In the genomic region with DNA sequence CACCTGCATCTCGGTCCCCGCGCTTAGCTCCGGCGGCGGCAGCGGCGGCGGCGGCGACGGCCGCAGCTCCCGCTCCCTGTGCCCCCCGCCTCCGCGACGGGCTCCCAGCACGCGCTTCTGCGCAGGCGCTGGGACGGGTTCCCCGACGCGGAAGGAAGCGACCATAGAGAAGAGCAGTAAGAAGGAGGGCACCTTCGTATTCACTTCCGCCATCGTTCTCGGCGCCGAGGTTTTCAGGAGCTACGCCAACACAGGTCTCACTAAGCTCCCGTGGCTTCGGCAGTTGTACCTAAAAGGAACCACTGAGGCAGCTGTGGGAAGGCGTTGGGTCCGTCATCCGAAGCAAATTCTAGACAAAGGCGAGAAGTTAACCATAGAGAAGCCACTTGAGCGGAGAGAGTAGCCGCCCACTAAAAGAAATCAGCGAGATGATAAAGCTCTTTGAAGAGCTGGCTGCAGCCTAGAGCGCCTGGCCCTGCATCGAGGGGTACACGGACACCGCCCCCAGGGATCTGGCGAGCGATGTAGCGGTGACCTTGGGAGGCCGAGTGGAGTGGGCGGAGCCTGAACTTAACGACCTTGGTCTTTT, we compare ENCODE assay signal across 8 mouse cellular contexts. TPM values are rescaled to one million over a fixed set of nuclear protein-coding genes. Genes with fewer than 3 reads are reported as not detected.
A peak's percentile ranks its signal among the peaks of the same experiment; 100 is the strongest.
DNase-seq lines count a peak whose midpoint lies in the region; ATAC-seq and TF ChIP-seq lines count a peak whose summit lies in the region.

A gene (minus strand): TSS at position 432 of the 589 bp plus-strand sequence.

- TF ChIP-seq POLR2A in olfactory bulb, adult 2 months (IDR thresholded peaks at IDR 0.05; ENCODE audit: insufficient read depth, low read depth, low read length): peak; percentile 88
- TF ChIP-seq POLR2A in thymus, adult 2 months (IDR thresholded peaks at IDR 0.05; ENCODE audit: control insufficient read depth, extremely low read depth, insufficient read depth, low read length, poor library complexity): peak; percentile 96

- peak; percentile 99 for DNase-seq in G1E (ENCODE audit: low spot score)
- peak; percentile 93 for DNase-seq in cerebellum, adult 11-12 months
- DNase-seq in heart, postnatal 25 days (ENCODE audit: low spot score): peak; percentile 75
- DNase-seq in layer of hippocampus, adult 2 months (ENCODE audit: low spot score in 2 of 2): peak; percentile 88 to 90
- peak; percentile 95 for DNase-seq in lung, embryonic 14.5 days
- peak; percentile 93 for DNase-seq in thymus, adult 2 months

- H3K4me3 ChIP-seq in G1E (ENCODE audit: low read depth, low read length): peak within 1 kb of the TSS; percentile 89
- peak within 1 kb of the TSS; percentile 87 for H3K4me3 ChIP-seq in forebrain, embryonic 15.5 days
- peak within 1 kb of the TSS; percentile 97 for H3K4me3 ChIP-seq in layer of hippocampus, adult 2 months
- peak within 1 kb of the TSS; percentile 90 for H3K4me3 ChIP-seq in lung, embryonic 14.5 days (ENCODE audit: low read depth, low read length)
- peak within 1 kb of the TSS; percentile 63 for H3K4me3 ChIP-seq in olfactory bulb, adult 2 months (ENCODE audit: insufficient read depth, low read depth, low read length)
- peak within 1 kb of the TSS; percentile 56 for H3K4me3 ChIP-seq in thymus, adult 2 months (ENCODE audit: control insufficient read depth, insufficient read depth, low read length)

- peaks cover 51% of the 10 kb centered on the region for H3K4me1 ChIP-seq in G1E (ENCODE audit: insufficient read depth, low read depth, low read length)
- peaks cover 24% of the 10 kb centered on the region for H3K4me1 ChIP-seq in forebrain, embryonic 15.5 days
- H3K4me1 ChIP-seq in lung, embryonic 14.5 days (ENCODE audit: insufficient read depth): peaks cover 7% of the 10 kb centered on the region; the same call in 1 of the 2 replicates
- H3K4me1 ChIP-seq in olfactory bulb, adult 2 months (ENCODE audit: control insufficient read depth, insufficient read depth, low read length): peaks cover 15% of the 10 kb centered on the region
- peaks cover 43% of the 10 kb centered on the region for H3K4me1 ChIP-seq in thymus, adult 2 months (replicated peaks; ENCODE audit: control insufficient read depth, insufficient read depth, low read length)

- H3K27ac ChIP-seq in forebrain, embryonic 15.5 days (replicated peaks): peak within 1 kb of the TSS; percentile 96
- H3K27ac ChIP-seq in layer of hippocampus, adult 2 months: peak within 1 kb of the TSS; percentile 98
- peak within 1 kb of the TSS; percentile 93 for H3K27ac ChIP-seq in lung, embryonic 14.5 days (ENCODE audit: low read depth)
- peak within 1 kb of the TSS; percentile 90 for H3K27ac ChIP-seq in olfactory bulb, adult 2 months (ENCODE audit: insufficient read depth, low read depth, low read length)
- H3K27ac ChIP-seq in thymus, adult 2 months (ENCODE audit: control insufficient read depth, insufficient read depth, low read length): peak within 1 kb of the TSS; percentile 72

- no peaks in the 10 kb centered on the region for H3K9me3 ChIP-seq in G1E (replicated peaks)
- H3K9me3 ChIP-seq in forebrain, embryonic 15.5 days: no peaks in the 10 kb centered on the region
- no peaks in the 10 kb centered on the region for H3K9me3 ChIP-seq in lung, embryonic 14.5 days (ENCODE audit: low read depth, low read length)

- intact Hi-C loops in heart, postnatal 25 days (cut with DNase I): loop anchor here (1.0 kb wide), 1 partner anchor 28 kb away; a partner anchor contains a TSS

- H3K27me3 ChIP-seq in G1E (ENCODE audit: insufficient read depth, low read length): no peaks in the 10 kb centered on the region
- H3K27me3 ChIP-seq in forebrain, embryonic 15.5 days: no peaks in the 10 kb centered on the region
- no peaks in the 10 kb centered on the region for H3K27me3 ChIP-seq in lung, embryonic 14.5 days (ENCODE audit: insufficient read depth, low read length)
- H3K27me3 ChIP-seq in thymus, adult 2 months (ENCODE audit: control insufficient read depth, insufficient read depth, low read length): no peaks in the 10 kb centered on the region

- H3K36me3 ChIP-seq in G1E (replicated peaks): peaks cover 37% of the 10 kb centered on the region
- peaks cover 23% of the 10 kb centered on the region for H3K36me3 ChIP-seq in forebrain, embryonic 15.5 days
- H3K36me3 ChIP-seq in lung, embryonic 14.5 days (ENCODE audit: insufficient read depth): peaks cover 25% of the 10 kb centered on the region
- H3K36me3 ChIP-seq in thymus, adult 2 months (ENCODE audit: control insufficient read depth, insufficient read depth, low read length): 0 out of 2 replicates have a peak, but pooled peaks cover 3% of the 10 kb centered on the region

- TF ChIP-seq CTCF in G1E (IDR thresholded peaks at IDR 0.05; ENCODE audit: low read depth, low read length): no peak
- TF ChIP-seq CTCF in layer of hippocampus, adult 2 months (conservative IDR thresholded peaks at IDR 0.05): peak; percentile 66
- peak; percentile 46 for TF ChIP-seq CTCF in lung, embryonic 14.5 days (IDR thresholded peaks at IDR 0.05; ENCODE audit: low read depth)
- TF ChIP-seq CTCF in olfactory bulb, adult 2 months (IDR thresholded peaks at IDR 0.05; ENCODE audit: insufficient read depth, low read depth, low read length): no peak
- peak; percentile 56; the same call in 1 of the 2 replicates for TF ChIP-seq CTCF in thymus, adult 2 months (IDR thresholded peaks at IDR 0.05; ENCODE audit: borderline replicate concordance, control insufficient read depth, extremely low read depth, insufficient read depth, low read length, poor library complexity)

- ATAC-seq in G1E (ENCODE audit: extremely low read depth, insufficient number of reproducible peaks, low FRiP score, poor library complexity, severe bottlenecking): peak; percentile 92
- peak; percentile 95 for ATAC-seq in forebrain, embryonic 15.5 days (replicated peaks)
- ATAC-seq in lung, embryonic 14.5 days (ENCODE audit: insufficient read depth): peak; percentile 93

- peak within 1 kb of the TSS; percentile 92 for H3K4me2 ChIP-seq in forebrain, embryonic 15.5 days (replicated peaks)
- H3K4me2 ChIP-seq in lung, embryonic 14.5 days: peak within 1 kb of the TSS; percentile 92

- under 1% methylated on average over 53 of the region's 53 CpGs for WGBS in forebrain, embryonic 15.5 days
- WGBS in lung, embryonic 14.5 days: under 1% methylated on average over 53 of the region's 53 CpGs
- WGBS in olfactory bulb, adult 2 months: under 1% methylated on average over 53 of the region's 53 CpGs
- WGBS in thymus, adult 2 months: under 1% methylated on average over 53 of the region's 53 CpGs

- H3K9ac ChIP-seq in forebrain, embryonic 15.5 days (replicated peaks): peak within 1 kb of the TSS; percentile 90
- peak within 1 kb of the TSS; percentile 96 for H3K9ac ChIP-seq in lung, embryonic 14.5 days

RNA-seq across cellular contexts. Expression of the gene that starts here (rescaled TPM):
- total RNA-seq in G1E (2014; fragmentation: Nextera tagmentation): 24.0 and 24.6 TPM in 2 replicates
- total RNA-seq in G1E (2017): 8.3 and 8.9 TPM in 2 replicates
- 55.6 and 61.5 TPM in 2 replicates for polyA plus RNA-seq in G1E (2012)
- polyA plus RNA-seq in forebrain, embryonic 15.5 days (2015; fragmentation: Nextera tagmentation; extraction: Ambion mirVana): 69.1 and 72.7 TPM in 2 replicates
- total RNA-seq in heart, postnatal 25 days (2021): 10 to 100 TPM; 40.2 to 43.2 TPM
- 10 to 100 TPM; 69.1 to 70.1 TPM for total RNA-seq in layer of hippocampus, adult 2 months (2021)
- 42.0 and 46.5 TPM in 2 replicates for polyA plus RNA-seq in lung, embryonic 14.5 days (2014; fragmentation: Nextera tagmentation; extraction: Ambion mirVana)
- polyA plus RNA-seq in olfactory bulb, adult 2 months (2012; ENCODE audit: insufficient read depth, insufficient read length, low replicate concordance, missing spikeins): not detected in 2 replicates
- polyA plus RNA-seq in thymus, adult 2 months (2012; rRNA removed): 146 TPM in 2 replicates

Comparison
In these comparisons a context has a peak if more than half of its experiments do, and no peak if none do; other contexts are left out.
1. Peak in every context shown above with its lines: DNase-seq, ATAC-seq, H3K4me3 ChIP-seq and H3K27ac ChIP-seq.
2. CTCF ChIP-seq: peak in layer of hippocampus, adult 2 months (single experiment), lung, embryonic 14.5 days (single experiment) and thymus, adult 2 months (single experiment); none in G1E (single experiment) and olfactory bulb, adult 2 months (single experiment).